Mouse (Mus musculus) embryonic fibroblast, embryonic 13.5 days (primary cell): ENCODE results near the gene Fam205a1.
"Not testable (repeated sequence)": the region's sequence is repeated elsewhere in the genome, so short reads cannot be mapped to it uniquely, and the experiment has no call there.

Experiments used
- CTCF ChIP-seq: IDR thresholded peaks from 2 replicates; pipeline ENCODE4 v1.5.1; 2011; ENCODE audit warnings: mild to moderate bottlenecking, control low read depth, low read length, moderate library complexity, borderline replicate concordance; ENCODE audit not compliant: insufficient read depth
- POLR2A ChIP-seq: IDR thresholded peaks from 2 replicates; pipeline ENCODE4 v1.6.1; 2011; ENCODE audit warnings: low read depth, mild to moderate bottlenecking, control low read depth, low read length, moderate library complexity

DNA sequence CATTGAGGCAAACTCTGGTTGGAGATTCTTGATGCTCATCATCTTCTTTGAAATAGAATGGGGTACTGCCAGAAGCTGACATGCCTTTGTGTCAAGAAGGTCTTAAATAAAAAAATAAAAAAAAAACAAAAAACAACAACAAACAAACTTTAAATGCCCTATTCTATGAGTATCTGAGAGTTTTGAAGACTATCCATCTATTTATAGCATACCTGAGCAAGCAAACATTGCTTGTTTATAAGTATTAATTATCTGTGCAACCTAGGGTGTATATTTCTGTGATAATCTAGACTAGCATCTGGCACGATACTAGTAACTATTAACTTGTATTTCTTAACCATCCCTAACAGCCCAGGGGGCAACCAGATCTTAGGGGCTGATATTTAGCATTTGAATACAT lies 3.0 kb upstream of the Fam205a1 start, which contains the start of gene Gm12394:
- not testable (repeated sequence) for TF ChIP-seq POLR2A, CTCF
